In the genomic region with DNA sequence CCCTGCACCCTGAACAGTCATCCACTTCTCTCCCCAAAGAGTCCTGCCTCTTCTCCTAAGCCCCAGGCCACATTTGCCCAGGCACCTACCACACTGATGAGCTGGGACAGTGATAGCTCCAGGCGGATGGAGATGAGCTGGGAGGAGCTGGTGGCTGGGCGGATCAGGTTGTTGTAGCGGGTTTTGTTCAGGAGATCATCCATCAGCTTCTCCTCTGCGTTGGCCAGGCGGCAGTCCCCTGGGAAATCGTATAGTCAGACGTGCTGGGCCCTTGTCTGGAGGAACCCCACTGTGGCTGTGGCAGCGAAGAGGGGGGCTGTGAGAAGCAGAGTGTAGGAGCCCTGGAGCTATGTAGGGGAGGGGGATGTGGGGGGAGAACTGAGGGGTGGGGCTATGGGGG, we compare ENCODE assay signal across 15 mouse cellular contexts. TPM values are rescaled to one million over a fixed set of nuclear protein-coding genes. Genes with fewer than 3 reads are reported as not detected.
DNase-seq lines count a peak whose midpoint lies in the region; ATAC-seq lines count a peak whose summit lies in the region.
"Had no signal": no experiment of that assay in that cellular context is flagged by ENCODE, and none has a peak within 500 bp of the region (broad histone marks: within the 10 kb centered on the region; RNA-seq: fewer than 3 reads in every experiment).

No protein-coding gene starts in this region.

- peaks cover 23% of the 10 kb centered on the region for H3K27me3 ChIP-seq in heart, embryonic 12.5 days (replicated peaks)
- peaks cover 5% of the 10 kb centered on the region; the same call in 1 of the 2 replicates for H3K27me3 ChIP-seq in midbrain, embryonic 14.5 days (ENCODE audit: control insufficient read depth, insufficient read depth, low read length)
- H3K27me3 ChIP-seq in midbrain, embryonic 15.5 days (replicated peaks) = no peaks in the 10 kb centered on the region

- no peaks in the 10 kb centered on the region for H3K9me3 ChIP-seq in heart, embryonic 12.5 days (replicated peaks)
- H3K9me3 ChIP-seq in midbrain, embryonic 14.5 days (ENCODE audit: control insufficient read depth, low read length) = no peaks in the 10 kb centered on the region
- no peaks in the 10 kb centered on the region for H3K9me3 ChIP-seq in midbrain, embryonic 15.5 days

- H3K36me3 ChIP-seq in heart, embryonic 12.5 days = no peaks in the 10 kb centered on the region
- no peaks in the 10 kb centered on the region for H3K36me3 ChIP-seq in midbrain, embryonic 14.5 days (ENCODE audit: control insufficient read depth, insufficient read depth, low read length)
- H3K36me3 ChIP-seq in midbrain, embryonic 15.5 days (replicated peaks) = no peaks in the 10 kb centered on the region

- 16% methylated on average over 8 of the region's 8 CpGs for WGBS in heart, embryonic 12.5 days
- WGBS in midbrain, embryonic 14.5 days = 10% methylated on average over 8 of the region's 8 CpGs
- 15% methylated on average over 8 of the region's 8 CpGs for WGBS in midbrain, embryonic 15.5 days

- peak overlapping the region; percentile 27 for H3K4me2 ChIP-seq in heart, embryonic 12.5 days
- no peak overlapping the region for H3K4me2 ChIP-seq in midbrain, embryonic 14.5 days (ENCODE audit: low read length)
- H3K4me2 ChIP-seq in midbrain, embryonic 15.5 days = no peak overlapping the region

- no peak for DNase-seq in heart, postnatal 10 days
- peak; percentile 34 for DNase-seq in midbrain, embryonic 14.5 days
- DNase-seq in neural tube, embryonic 10.5 days (ENCODE audit: extremely low spot score, low spot score) = peak; percentile 34
- no peak for DNase-seq in adipocyte (ENCODE audit: low spot score)
- no peak for DNase-seq in urinary bladder, postnatal 14 days (ENCODE audit: low spot score)
- DNase-seq: adrenal gland, adult 2 months; cerebellum, adult 9-10 months; heart, adult 11 months; kidney, adult 11 months; lung, postnatal 14 days had no signal

- H3K27ac ChIP-seq in heart, embryonic 12.5 days (ENCODE audit: poor library complexity, severe bottlenecking) = no peak overlapping the region
- no peak overlapping the region for H3K27ac ChIP-seq in midbrain, embryonic 14.5 days (replicated peaks; ENCODE audit: low read depth, low read length)
- no peak overlapping the region for H3K27ac ChIP-seq in midbrain, embryonic 15.5 days

- H3K4me3 ChIP-seq in heart, embryonic 12.5 days = no peak overlapping the region
- no peak overlapping the region for H3K4me3 ChIP-seq in midbrain, embryonic 14.5 days (replicated peaks; ENCODE audit: low read depth, low read length)
- no peak overlapping the region for H3K4me3 ChIP-seq in midbrain, embryonic 15.5 days

- H3K4me1 ChIP-seq in heart, embryonic 12.5 days (replicated peaks) = peaks cover 7% of the 10 kb centered on the region
- H3K4me1 ChIP-seq in midbrain, embryonic 14.5 days (ENCODE audit: control insufficient read depth, insufficient read depth, low read length) = peaks cover 8% of the 10 kb centered on the region
- H3K4me1 ChIP-seq in midbrain, embryonic 15.5 days = peaks cover 8% of the 10 kb centered on the region

- H3K9ac ChIP-seq in heart, embryonic 12.5 days = no peak overlapping the region
- no peak overlapping the region for H3K9ac ChIP-seq in midbrain, embryonic 14.5 days (replicated peaks; ENCODE audit: low read length)
- no peak overlapping the region for H3K9ac ChIP-seq in midbrain, embryonic 15.5 days

- ATAC-seq in heart, embryonic 12.5 days (ENCODE audit: insufficient number of reproducible peaks, low FRiP score) = no peak
- no peak for ATAC-seq in midbrain, embryonic 14.5 days (ENCODE audit: low FRiP score, low TSS enrichment)
- ATAC-seq in midbrain, embryonic 15.5 days (replicated peaks) = no peak
- ATAC-seq in granulocyte monocyte progenitor cell, adult 5-6 weeks (replicated peaks; ENCODE audit: poor library complexity, severe bottlenecking) = no peak

- intact Hi-C loops in heart, postnatal 10 days (cut with DNase I) = no loop called here

RNA-seq across cellular contexts. Expression of a gene that starts 4.9 kb away (rescaled TPM):
- 0.27 and 0.47 TPM in 2 replicates for polyA plus RNA-seq in heart, embryonic 12.5 days (2016; fragmentation: Nextera tagmentation; extraction: Ambion mirVana)
- not detected for total RNA-seq in heart, postnatal 10 days (2021)
- 1.5 and 1.9 TPM in 2 replicates for polyA plus RNA-seq in midbrain, embryonic 14.5 days (2014; fragmentation: Nextera tagmentation; extraction: Ambion mirVana)
- 1.4 and 2.1 TPM in 2 replicates for polyA plus RNA-seq in midbrain, embryonic 15.5 days (2015; fragmentation: Nextera tagmentation; extraction: Ambion mirVana)
- total RNA-seq in granulocyte monocyte progenitor cell, adult 5-6 weeks (2014; fragmentation: Nextera tagmentation) = not detected in 2 replicates
- total RNA-seq in granulocyte monocyte progenitor cell, adult 5-6 weeks (2017) = not detected in 2 replicates

RNA-seq across cellular contexts. Expression of a gene that starts 17.3 kb away (rescaled TPM):
- polyA plus RNA-seq in heart, embryonic 12.5 days (2016; fragmentation: Nextera tagmentation; extraction: Ambion mirVana) = 0.13 TPM in 1 of 2 replicates, not detected in the other
- not detected for total RNA-seq in heart, postnatal 10 days (2021)
- polyA plus RNA-seq in midbrain, embryonic 14.5 days (2014; fragmentation: Nextera tagmentation; extraction: Ambion mirVana) = 15.4 and 17.7 TPM in 2 replicates
- polyA plus RNA-seq in midbrain, embryonic 15.5 days (2015; fragmentation: Nextera tagmentation; extraction: Ambion mirVana) = 15.1 and 16.2 TPM in 2 replicates
- total RNA-seq in granulocyte monocyte progenitor cell, adult 5-6 weeks (2014; fragmentation: Nextera tagmentation) = not detected in 2 replicates
- total RNA-seq in granulocyte monocyte progenitor cell, adult 5-6 weeks (2017) = not detected in 2 replicates
- polyA plus RNA-seq: C2C12; heart, postnatal 0 days had no signal

Comparison
In these comparisons a context has a peak if more than half of its experiments do, and no peak if none do; other contexts are left out.
1. DNase-seq: peak in midbrain, embryonic 14.5 days (single experiment) and neural tube, embryonic 10.5 days (single experiment); none in heart, postnatal 10 days (0 of 2), adipocyte (single experiment) and urinary bladder, postnatal 14 days (single experiment).
2. RNA of a gene that starts 17.3 kb away (polyA plus RNA-seq): 15.4 to 17.7 TPM in midbrain, embryonic 14.5 days and 15.1 to 16.2 TPM in midbrain, embryonic 15.5 days; 0.13 TPM in heart, embryonic 12.5 days; every median in the first group is over 10 times any median in the second.